Mouse (Mus musculus) heart, postnatal 4 days (tissue): ENCODE results near the gene Gm26620. TPM values are rescaled to one million over a fixed set of nuclear protein-coding genes. Genes with fewer than 3 reads are reported as not detected.

Source experiments
- DNase-seq: peaks from one replicate; pipeline ENCODE4 v3.0.0; 2021
- total RNA-seq, 2 experiments: library from RNA; stranded (reverse); gene quantifications; 2 replicates each; pipeline ENCODE4 v1.2.3; 2021

The Gm26620 gene
- total RNA-seq, 2 experiments from 2014 or later: 0.81 to 0.90 TPM

- DNase-seq: no peak
Measured at GRCm38 (mm10) chr1:170912891-170913615, 28.2 kb downstream of the Gm26620 start, which contains the start of gene Fcrlb. Gene Fcrlb (minus strand): TSS chr1:170912941.

DNA sequence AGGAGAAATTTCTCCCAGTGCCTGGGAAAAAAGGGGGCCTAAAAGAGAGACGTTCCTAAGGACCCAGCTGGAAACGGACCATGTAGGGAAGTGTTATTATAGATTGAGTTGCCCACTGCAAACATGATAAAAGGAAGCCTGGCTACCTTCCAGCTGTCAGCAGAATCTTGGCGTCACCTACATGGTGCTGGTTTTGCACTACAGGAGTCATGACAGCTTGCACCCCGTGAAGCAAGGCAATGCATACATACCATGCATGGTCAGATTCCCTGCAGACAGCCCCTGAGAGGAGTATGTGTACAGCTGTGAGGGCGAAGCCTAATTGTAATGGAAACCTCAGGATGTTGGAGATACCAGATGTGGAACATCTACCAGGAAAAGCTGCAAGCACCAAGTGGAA, 30.8 kb downstream of the Gm26620 start:
- peak; percentile 29 for DNase-seq

- no peak for DNase-seq
Measured at GRCm38 (mm10) chr1:170919308-170919707, 34.4 kb downstream of the Gm26620 start.

DNA sequence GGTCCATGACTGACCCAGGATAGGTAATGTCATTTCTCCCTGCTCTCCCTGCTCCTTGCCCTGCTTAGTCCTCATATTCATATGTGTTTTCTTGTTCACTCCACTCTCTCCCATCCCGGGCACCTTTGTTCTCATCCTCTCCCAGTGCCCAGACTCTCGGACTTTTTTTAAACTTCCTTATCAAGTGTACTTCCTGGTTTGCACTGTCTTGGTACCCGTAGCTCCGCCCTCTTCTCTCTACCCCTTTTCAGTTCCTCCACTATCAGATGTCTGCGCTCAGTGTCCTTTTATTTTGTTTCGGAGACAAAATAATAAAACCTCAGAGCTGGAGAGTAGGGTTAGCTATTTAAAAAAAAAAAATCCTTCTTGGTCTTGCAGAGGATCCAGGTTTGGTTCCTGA, 39.6 kb downstream of the Gm26620 start:
- no peak for DNase-seq

DNA sequence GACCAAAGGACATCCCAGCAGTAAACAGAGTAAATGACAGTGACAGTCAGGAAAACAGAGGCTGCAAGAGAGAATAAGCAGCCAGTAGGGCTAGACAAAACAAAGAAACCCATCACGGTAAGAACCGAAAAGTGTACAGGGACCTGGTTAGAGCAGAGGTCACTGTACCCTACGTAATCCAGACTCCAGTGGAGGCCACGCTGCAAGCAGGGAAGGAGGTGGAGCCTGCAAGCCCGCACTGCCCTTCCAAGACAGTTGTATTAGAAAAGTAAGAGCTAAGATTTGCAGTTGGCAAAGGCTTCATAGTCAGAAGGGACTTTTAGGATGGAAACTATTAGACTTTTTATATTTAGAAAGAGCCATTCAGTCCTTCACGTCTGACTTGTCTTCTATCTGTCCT, 42.1 kb downstream of the Gm26620 start:
- no peak for DNase-seq

DNA sequence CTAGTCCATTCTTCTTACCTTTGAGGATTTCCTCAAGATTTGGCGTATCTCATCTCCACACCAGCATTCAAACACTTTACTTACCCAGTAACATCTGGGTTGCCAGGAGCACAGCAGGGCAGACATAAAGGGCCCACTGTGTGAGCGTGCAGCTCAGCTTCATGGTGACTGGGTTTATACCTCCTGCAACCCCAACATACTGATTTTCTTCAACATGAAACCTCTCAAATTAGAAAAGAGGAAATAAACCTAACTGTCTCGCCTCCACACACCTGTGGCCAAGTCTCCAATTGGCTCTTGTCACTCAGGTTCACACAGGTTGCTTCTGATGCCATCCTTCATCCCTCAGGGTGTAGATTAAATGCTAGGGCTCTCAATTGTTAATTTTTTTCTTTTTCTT, 42.5 kb downstream of the Gm26620 start, which contains the start of gene Fcrla:
TSS of gene Fcrla (minus strand) at position 206 of the 400 bp plus-strand sequence.
- DNase-seq: no peak

DNA sequence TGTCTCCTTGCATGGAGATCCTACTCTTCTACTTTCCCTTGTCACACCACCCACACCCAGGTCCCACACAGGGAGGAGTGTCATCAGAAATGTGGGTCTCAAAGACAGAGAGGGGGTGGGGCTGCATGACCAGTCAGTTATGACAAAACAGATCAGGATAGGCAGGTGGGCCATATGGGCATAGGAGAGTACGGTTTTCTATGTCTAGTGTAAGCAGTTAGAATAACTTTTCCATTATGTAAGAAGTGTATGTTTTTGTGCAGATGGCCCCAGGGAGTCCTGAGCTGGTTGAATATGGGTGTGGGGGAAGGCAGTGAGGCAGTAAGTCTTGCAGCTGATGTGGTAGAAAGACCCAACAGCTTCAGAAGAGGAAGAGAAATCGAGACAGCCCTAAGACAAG, 43.6 kb downstream of the Gm26620 start:
- no peak for DNase-seq

DNA sequence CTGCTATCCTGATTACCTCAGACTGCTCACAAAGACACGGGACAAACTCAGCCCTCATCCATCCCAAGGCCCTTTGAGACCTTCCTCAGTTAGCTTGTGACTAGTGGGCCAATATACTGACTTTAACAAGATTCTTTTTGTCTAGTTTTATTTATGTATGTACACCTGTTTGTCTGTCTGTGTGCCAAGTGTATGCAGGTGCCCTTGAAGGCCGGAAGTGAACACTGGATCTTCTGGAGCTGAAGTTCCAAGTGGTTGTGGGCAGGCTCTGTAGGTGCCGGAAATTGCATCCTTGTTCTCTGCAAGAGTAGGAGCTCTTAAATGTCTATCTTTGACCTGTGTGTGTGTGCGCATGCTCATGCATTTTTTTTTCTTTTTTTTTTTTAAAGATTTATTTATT, 44.4 kb downstream of the Gm26620 start:
- DNase-seq: no peak

- DNase-seq: no peak
Measured at GRCm38 (mm10) chr1:170932043-170932442, 47.2 kb downstream of the Gm26620 start.

GRCm38 (mm10) chr1:170933386-170933920, 48.6 kb downstream of the Gm26620 start:
- no peak for DNase-seq

GRCm38 (mm10) chr1:170933940-170934339, 49.1 kb downstream of the Gm26620 start:
- no peak for DNase-seq

GRCm38 (mm10) chr1:170934383-170934782, 49.5 kb downstream of the Gm26620 start:
- DNase-seq: no peak

Other genes starting within 250 kb of the Gm26620 start
- 10 to 100 TPM; 53.6 to 56.8 TPM for gene Olfml2b, start 240.5 kb upstream of the Gm26620 start, total RNA-seq
- gene Atf6, start 17.3 kb upstream of the Gm26620 start, total RNA-seq: 10 to 100 TPM; 41.2 to 41.6 TPM
- 10 to 100 TPM; 14.3 to 16.3 TPM for gene Dusp12, start 475 bp downstream of the Gm26620 start, total RNA-seq
- not detected for gene Fcrlb, start 27.9 kb downstream of the Gm26620 start, total RNA-seq
- under 1 TPM; 0.31 to 0.34 TPM for gene Fcrla, start 42.5 kb downstream of the Gm26620 start, total RNA-seq
- 1 to 10 TPM; 1.3 TPM for gene Fcgr2b, start 91.5 kb downstream of the Gm26620 start, total RNA-seq
- gene Fcgr4, start 133.9 kb downstream of the Gm26620 start, total RNA-seq: under 1 TPM; 0.36 to 0.56 TPM
- gene Fcgr3, start 179.9 kb downstream of the Gm26620 start, total RNA-seq: 1 to 10 TPM; 4.2 to 4.6 TPM
- 1 to 10 TPM in 1 of 2 experiments, under 1 TPM in 1; 0.64 to 1.5 TPM for gene Cfap126, start 228.9 kb downstream of the Gm26620 start, total RNA-seq